Mouse (Mus musculus) hindbrain, embryonic 13.5 days (tissue): Measurements from ENCODE around the gene Rhbdf1. TPM values are rescaled to one million over a fixed set of nuclear protein-coding genes. Genes with fewer than 3 reads are reported as not detected.
"Not testable (repeated sequence)": the region's sequence is repeated elsewhere in the genome, so short reads cannot be mapped to it uniquely, and the experiment has no call there.

Source experiments
- ATAC-seq: fragments of 200-750 bp; cut with Nextera tagmentation; 2 replicates; pipeline ENCODE4 v1.8.0; 2017; ENCODE audit warnings: moderate TSS enrichment; ENCODE audit not compliant: low FRiP score
- H3K27ac ChIP-seq: fragments of 300-500 bp; sonication (generic); 2 replicates; pipeline ENCODE4 v1.5.1; 2015; ENCODE audit warnings: inconsistent platforms, mild to moderate bottlenecking, moderate library complexity
- H3K27me3 ChIP-seq: fragments of 300-500 bp; sonication (generic); 2 replicates; pipeline ENCODE4 v1.6.1; 2015; ENCODE audit warnings: mild to moderate bottlenecking, inconsistent platforms
- H3K36me3 ChIP-seq: fragments of 300-500 bp; sonication (generic); 2 replicates; pipeline ENCODE4 v1.6.1; 2015; ENCODE audit warnings: mild to moderate bottlenecking, inconsistent platforms
- H3K4me1 ChIP-seq: fragments of 300-500 bp; sonication (generic); replicated peaks from 2 replicates; pipeline ENCODE4 v1.6.1; 2015; ENCODE audit warnings: inconsistent platforms
- H3K4me2 ChIP-seq: fragments of 300-500 bp; sonication (generic); 2 replicates; pipeline ENCODE4 v1.6.1; 2015; ENCODE audit warnings: inconsistent platforms, mild to moderate bottlenecking, moderate library complexity
- H3K4me3 ChIP-seq: fragments of 300-500 bp; sonication (generic); 2 replicates; pipeline ENCODE4 v1.5.1; 2015; ENCODE audit warnings: mild to moderate bottlenecking, inconsistent platforms
- H3K9ac ChIP-seq: fragments of 300-500 bp; sonication (generic); 2 replicates; pipeline ENCODE4 v1.6.1; 2015; ENCODE audit warnings: mild to moderate bottlenecking, inconsistent platforms
- H3K9me3 ChIP-seq: fragments of 300-500 bp; sonication (generic); 2 replicates; pipeline ENCODE4 v1.6.1; 2016; ENCODE audit warnings: inconsistent platforms
- WGBS: fragments of 180-500 bp; shearing (Covaris S2); methylation state at CpG from one replicate; pipeline ENCODE4 v1.1.7; 2015; 5-methylcytosine and 5-hydroxymethylcytosine counted together
- polyA plus RNA-seq: library from polyadenylated mRNA; unstranded; fragments of >200 nt; fragmentation: Nextera tagmentation; extraction: Ambion mirVana; gene quantifications from 2 replicates; pipeline ENCODE4 v1.2.1, GENCODE M21; 2015

The Rhbdf1 gene
- polyA plus RNA-seq, 1 experiment from 2014 or later: 24.1 TPM

DNA sequence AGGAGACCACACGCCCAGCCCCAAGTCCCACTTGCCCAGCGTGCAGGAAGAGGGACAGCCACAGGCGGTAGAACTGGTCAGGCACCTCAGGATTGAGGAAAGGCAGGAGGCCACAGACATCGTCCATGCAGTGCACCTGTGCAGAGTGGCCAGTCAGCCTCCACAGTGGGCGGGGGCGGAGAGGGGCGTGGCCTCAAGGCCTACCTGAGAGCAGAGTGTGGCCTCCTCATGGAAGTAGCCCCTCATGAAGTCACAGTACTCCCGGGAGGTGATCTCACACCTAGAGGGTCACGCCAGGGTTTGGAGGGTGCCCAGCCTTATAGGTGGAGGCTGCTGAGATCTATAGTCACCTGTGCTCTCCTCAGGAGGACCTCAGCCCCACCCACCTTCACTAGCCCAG is 11.5 kb downstream of the Rhbdf1 start:
- H3K9me3 ChIP-seq: no peaks in the 10 kb centered on the region
- H3K27ac ChIP-seq: no peak overlapping the region
- no peak overlapping the region for H3K4me3 ChIP-seq
- peaks cover 9% of the 10 kb centered on the region for H3K4me1 ChIP-seq
- H3K9ac ChIP-seq: no peak overlapping the region; the same call in 1 of the 2 replicates
- peaks cover 56% of the 10 kb centered on the region for H3K36me3 ChIP-seq
- 92% methylated on average over 9 of the region's 9 CpGs for WGBS
- ATAC-seq: no peak
- no peaks in the 10 kb centered on the region for H3K27me3 ChIP-seq
- H3K4me2 ChIP-seq: no peak overlapping the region

DNA sequence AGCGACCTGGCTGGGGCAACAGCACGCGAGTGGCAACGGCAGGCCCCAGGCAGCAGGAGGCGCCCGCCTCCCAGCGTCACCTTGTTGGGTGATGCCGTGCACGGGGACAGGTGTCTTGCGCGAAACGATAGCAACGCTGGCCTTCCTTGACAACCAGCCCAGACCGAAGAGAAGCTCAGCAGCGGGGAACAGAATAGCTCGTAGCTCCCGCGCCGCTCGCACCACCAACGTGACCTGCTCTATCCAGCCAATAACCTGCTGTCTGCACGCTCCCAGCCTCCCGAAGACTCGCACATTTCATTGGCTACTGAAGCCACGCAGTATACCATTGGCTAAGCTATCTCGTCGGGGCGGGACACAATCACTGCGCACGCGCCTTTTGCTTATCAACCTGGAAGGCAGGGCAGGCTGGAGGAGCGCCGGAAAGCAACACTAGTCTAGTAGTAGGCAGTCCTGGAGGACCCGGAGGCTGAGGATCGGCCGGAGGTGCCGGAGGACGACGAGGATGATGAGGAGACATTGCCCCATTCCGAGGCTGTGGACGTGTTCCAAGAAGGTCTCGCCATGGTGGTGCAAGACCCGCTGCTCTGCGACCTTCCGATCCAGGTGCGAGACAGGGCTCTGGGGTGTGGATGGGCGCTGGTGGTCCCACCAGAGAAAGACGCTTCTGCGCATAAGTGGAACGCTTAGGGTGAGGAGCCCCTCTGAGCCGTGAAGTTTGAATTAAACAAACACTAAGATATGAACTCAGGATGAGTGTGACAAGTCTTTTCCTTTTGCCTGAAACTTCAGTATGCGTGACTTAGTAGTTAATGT is 16.8 kb downstream of the Rhbdf1 start, which contains the start of gene Snrnp25:
Snrnp25 (plus strand) TSS at position 358 of the 816 bp plus-strand sequence.
- H3K27me3 ChIP-seq: peaks cover 5% of the 10 kb centered on the region; the same call in 1 of the 2 replicates
- H3K27ac ChIP-seq: 0 out of 2 replicates have a peak within 1 kb of the TSS, but pooled peaks have one; percentile 48
- WGBS: under 1% methylated on average over 52 of the region's 52 CpGs
- ATAC-seq: peak; percentile 100
- peaks cover 16% of the 10 kb centered on the region for H3K4me1 ChIP-seq
- peaks cover 27% of the 10 kb centered on the region for H3K36me3 ChIP-seq
- H3K9ac ChIP-seq: peak within 1 kb of the TSS; percentile 85
- H3K4me3 ChIP-seq: peak within 1 kb of the TSS; percentile 66
- H3K4me2 ChIP-seq: peak within 1 kb of the TSS; percentile 88
- H3K9me3 ChIP-seq: no peaks in the 10 kb centered on the region

DNA sequence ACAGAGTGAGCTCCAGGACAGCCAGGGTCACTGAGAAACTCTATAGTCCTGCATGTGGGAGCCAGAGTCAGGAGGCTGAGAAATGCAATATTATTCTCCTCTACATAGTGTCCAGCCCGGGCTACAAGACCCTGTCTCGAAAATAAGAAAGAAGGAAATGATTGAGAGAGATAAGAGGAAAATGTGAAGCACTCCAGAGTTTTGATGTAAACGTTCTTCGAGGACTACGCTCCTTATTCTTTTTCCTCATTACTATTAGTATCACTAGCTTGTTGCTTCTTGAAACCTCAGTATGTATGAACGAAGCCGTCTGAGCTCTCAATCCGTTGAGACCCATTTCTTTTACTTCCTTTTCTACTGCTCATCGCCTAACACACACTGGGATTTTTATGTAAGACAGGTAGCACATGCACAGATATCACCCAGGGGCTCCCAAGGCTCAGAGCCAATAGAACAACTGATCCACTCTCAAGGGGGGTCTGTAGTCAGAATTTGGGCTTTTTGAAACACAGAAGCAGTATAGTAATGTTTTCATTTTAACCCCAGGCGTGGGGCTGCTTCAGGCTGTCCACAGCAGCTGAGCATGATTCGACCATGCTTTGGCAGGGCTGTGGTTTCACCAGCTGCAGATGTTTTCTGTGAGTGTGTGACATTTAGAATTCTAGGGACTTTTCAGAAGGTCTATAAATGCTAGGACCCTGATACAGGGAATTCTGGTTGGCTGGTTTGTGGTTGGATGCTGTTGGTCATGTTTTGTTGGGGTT is 20.0 kb downstream of the Rhbdf1 start:
- peaks cover 12% of the 10 kb centered on the region; the same call in 1 of the 2 replicates for H3K27me3 ChIP-seq
- H3K27ac ChIP-seq: no peak overlapping the region
- no peak for ATAC-seq
- H3K9ac ChIP-seq: no peak overlapping the region
- no peaks in the 10 kb centered on the region for H3K36me3 ChIP-seq
- no peak overlapping the region for H3K4me3 ChIP-seq
- 82% methylated on average over 11 of the region's 11 CpGs for WGBS
- H3K4me2 ChIP-seq: no peak overlapping the region
- no peaks in the 10 kb centered on the region for H3K9me3 ChIP-seq
- peaks cover 16% of the 10 kb centered on the region for H3K4me1 ChIP-seq

DNA sequence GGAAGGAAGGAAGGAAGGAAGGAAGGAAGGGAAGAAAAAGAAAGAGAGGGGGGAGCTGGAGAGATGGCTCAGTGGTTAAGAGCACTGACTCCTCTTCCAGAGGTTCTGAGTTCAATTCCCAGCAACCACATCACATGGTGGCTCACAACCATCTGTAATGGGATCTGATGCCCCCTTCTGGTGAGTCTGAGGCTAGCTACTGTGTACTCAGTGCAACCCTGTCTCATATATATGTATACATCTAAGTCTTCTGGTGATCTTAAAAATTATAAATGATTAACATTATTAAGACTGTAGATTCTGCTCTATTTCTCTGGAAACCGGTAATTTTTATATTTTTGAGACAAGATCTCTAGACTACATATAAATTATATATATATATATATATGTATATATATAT is 21.1 kb downstream of the Rhbdf1 start:
- not testable (repeated sequence) for H3K4me3 ChIP-seq, H3K9me3 ChIP-seq, ATAC-seq, H3K36me3 ChIP-seq, H3K9ac ChIP-seq, H3K27ac ChIP-seq, H3K4me2 ChIP-seq
- peaks cover 13% of the 10 kb centered on the region for H3K4me1 ChIP-seq
- H3K27me3 ChIP-seq: peaks cover 16% of the 10 kb centered on the region; the same call in 1 of the 2 replicates
- WGBS: 79% methylated on average over 1 of the region's 1 CpGs

DNA sequence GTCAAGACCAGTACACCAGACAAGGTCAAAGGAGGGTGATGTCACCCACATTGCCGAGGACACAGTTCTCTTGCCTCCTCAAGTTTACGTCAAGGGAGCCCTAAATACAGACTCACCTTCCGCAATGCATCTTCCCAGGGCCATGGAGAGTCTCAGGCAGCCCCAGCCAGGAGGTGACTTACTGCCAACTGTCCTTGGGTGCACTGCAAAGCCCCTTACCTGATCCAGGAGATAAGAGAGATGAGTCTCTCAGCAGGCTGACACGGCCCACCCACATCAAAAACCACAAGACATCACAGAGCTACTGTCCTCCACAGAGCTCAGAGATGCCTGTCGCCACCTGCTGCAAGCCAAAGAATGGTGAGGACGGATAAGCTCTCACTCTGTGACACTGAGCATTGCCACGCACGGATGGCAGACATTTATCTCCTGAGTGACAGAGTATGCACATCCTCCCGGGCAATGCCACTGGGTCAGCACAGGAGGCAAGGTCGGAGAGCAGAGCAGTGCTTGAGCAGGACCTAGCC is 22.0 kb downstream of the Rhbdf1 start, which contains the start of gene Il9r:
Il9r (minus strand) TSS at position 205 of the 527 bp plus-strand sequence.
- 77% methylated on average over 10 of the region's 10 CpGs for WGBS
- Histone ChIP-seq H3K9me3 (no peaks in the 10 kb centered on the region), H3K4me2 (no peak within 1 kb of the TSS), H3K27me3 (peaks cover 18% of the 10 kb centered on the region; the same call in 1 of the 2 replicates), H3K36me3 (no peaks in the 10 kb centered on the region), H3K4me3 (no peak within 1 kb of the TSS), H3K27ac (no peak within 1 kb of the TSS), H3K9ac (no peak within 1 kb of the TSS), H3K4me1 (peaks cover 10% of the 10 kb centered on the region)
- ATAC-seq: no peak

DNA sequence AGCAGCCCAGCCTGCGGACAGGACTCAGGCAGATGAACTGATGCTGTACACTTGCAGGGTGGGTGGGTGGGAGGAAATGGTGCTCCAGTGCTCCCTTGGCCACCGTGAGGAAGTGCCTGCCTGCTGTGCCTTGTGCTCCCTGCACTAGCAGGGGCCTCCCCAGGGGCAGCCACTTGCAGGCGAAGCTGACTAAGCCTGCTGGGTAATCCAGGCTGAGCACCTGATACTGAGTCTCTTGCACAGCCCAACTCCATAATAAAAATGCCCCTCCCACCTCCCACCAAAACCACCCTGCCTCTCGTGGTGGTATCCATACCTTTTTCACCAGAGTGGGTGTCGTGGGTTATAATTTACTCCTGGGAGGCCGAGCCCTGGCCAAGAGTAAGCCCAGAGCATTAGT is 22.9 kb downstream of the Rhbdf1 start:
- H3K27ac ChIP-seq: no peak overlapping the region
- H3K9ac ChIP-seq: no peak overlapping the region
- no peak overlapping the region for H3K4me2 ChIP-seq
- no peak for ATAC-seq
- no peak overlapping the region for H3K4me3 ChIP-seq
- 0 out of 2 replicates have a peak, but pooled peaks cover 5% of the 10 kb centered on the region for H3K4me1 ChIP-seq
- peaks cover 18% of the 10 kb centered on the region; the same call in 1 of the 2 replicates for H3K27me3 ChIP-seq
- no peaks in the 10 kb centered on the region for H3K36me3 ChIP-seq
- no peaks in the 10 kb centered on the region for H3K9me3 ChIP-seq
- WGBS: 55% methylated on average over 6 of the region's 6 CpGs

DNA sequence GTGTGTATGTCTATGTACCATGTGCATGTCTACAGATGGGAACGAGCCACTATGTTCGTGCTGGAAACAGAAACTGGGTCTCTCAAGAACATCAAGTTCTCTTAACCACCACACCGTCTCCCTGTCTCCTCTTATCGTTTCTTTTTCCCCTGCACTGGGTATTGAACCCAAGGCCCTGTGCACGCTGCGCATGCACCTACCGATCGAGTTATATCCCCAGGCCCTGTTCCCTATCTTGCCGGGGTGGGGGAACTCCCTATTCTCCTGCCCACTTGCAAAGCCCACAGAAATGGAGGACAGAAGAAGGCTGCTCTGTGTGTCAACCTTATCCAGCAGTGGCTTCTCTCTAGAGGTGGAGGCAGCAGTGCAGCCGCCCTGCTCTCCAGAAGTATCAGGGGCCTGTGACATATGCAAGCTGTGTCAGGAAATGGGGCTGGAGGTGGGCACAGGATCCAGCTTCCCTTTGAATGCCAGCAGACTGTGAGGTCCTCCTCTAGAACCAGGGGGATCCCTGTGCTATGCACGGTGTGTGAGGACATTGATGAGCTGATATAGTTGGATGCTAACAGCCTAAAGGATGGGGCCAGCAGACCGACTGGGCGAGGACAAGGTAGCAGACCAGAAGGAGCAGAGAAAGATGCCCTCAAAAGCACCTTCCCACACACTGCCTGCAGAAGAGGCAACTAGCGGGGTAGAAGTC is 23.7 kb downstream of the Rhbdf1 start:
- no peak overlapping the region for H3K9ac ChIP-seq
- H3K9me3 ChIP-seq: no peaks in the 10 kb centered on the region
- ATAC-seq: no peak
- 75% methylated on average over 14 of the region's 14 CpGs for WGBS
- peaks cover 18% of the 10 kb centered on the region; the same call in 1 of the 2 replicates for H3K27me3 ChIP-seq
- 0 out of 2 replicates have a peak, but pooled peaks cover 5% of the 10 kb centered on the region for H3K4me1 ChIP-seq
- H3K4me3 ChIP-seq: no peak overlapping the region
- H3K36me3 ChIP-seq: no peaks in the 10 kb centered on the region
- no peak overlapping the region for H3K4me2 ChIP-seq
- H3K27ac ChIP-seq: no peak overlapping the region

DNA sequence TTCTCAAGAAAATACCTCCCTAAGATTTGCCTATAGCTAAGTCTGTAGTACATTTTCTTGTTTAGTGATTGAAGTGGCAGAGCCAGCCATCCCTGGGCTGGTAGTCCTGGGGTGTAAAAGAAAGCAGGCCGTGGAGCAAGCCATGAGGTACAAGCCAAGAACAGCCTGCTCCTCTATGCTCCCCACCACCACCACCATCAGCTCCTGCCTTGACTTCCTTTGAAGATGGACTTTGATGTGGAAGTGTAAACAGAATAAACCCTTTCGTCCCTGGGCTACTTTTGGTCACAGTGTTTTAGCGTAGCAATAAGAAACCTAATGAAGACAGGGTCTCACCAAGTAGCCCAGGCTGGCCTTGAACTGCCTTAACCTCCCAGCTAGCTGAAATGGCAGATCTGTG is 24.3 kb downstream of the Rhbdf1 start:
- 0 out of 2 replicates have a peak, but pooled peaks cover 5% of the 10 kb centered on the region for H3K4me1 ChIP-seq
- peaks cover 16% of the 10 kb centered on the region; the same call in 1 of the 2 replicates for H3K27me3 ChIP-seq
- WGBS: 60% methylated on average over 3 of the region's 3 CpGs
- no peak overlapping the region for H3K27ac ChIP-seq
- H3K36me3 ChIP-seq: no peaks in the 10 kb centered on the region
- H3K9ac ChIP-seq: no peak overlapping the region
- no peak overlapping the region for H3K4me2 ChIP-seq
- ATAC-seq: no peak
- H3K4me3 ChIP-seq: no peak overlapping the region
- H3K9me3 ChIP-seq: no peaks in the 10 kb centered on the region

DNA sequence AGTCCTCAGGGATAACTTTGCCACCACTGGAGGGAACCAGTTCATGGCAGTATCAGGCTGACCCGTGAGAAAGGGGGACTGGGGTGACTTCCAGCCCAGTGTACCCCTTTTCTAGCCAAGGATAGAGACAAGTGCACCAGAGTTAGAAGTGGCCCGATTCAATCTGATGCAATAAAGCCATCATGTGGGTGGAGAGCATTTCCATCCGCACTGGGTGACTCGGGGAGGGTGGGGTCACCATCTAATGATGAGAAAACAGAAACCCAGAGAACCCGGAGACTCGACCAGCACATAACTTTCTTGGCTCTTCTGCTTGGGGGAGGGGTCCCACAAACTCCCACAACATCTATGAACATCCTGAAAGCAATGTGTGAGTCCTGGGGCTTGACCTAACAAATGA is 25.4 kb downstream of the Rhbdf1 start:
- H3K9me3 ChIP-seq: no peaks in the 10 kb centered on the region
- no peak overlapping the region for H3K4me3 ChIP-seq
- H3K36me3 ChIP-seq: no peaks in the 10 kb centered on the region
- H3K4me2 ChIP-seq: no peak overlapping the region
- no peak overlapping the region for H3K9ac ChIP-seq
- H3K27me3 ChIP-seq: 0 out of 2 replicates have a peak, but pooled peaks cover 15% of the 10 kb centered on the region
- H3K4me1 ChIP-seq: 0 out of 2 replicates have a peak, but pooled peaks cover 5% of the 10 kb centered on the region
- WGBS: 81% methylated on average over 6 of the region's 6 CpGs
- no peak overlapping the region for H3K27ac ChIP-seq
- no peak for ATAC-seq

DNA sequence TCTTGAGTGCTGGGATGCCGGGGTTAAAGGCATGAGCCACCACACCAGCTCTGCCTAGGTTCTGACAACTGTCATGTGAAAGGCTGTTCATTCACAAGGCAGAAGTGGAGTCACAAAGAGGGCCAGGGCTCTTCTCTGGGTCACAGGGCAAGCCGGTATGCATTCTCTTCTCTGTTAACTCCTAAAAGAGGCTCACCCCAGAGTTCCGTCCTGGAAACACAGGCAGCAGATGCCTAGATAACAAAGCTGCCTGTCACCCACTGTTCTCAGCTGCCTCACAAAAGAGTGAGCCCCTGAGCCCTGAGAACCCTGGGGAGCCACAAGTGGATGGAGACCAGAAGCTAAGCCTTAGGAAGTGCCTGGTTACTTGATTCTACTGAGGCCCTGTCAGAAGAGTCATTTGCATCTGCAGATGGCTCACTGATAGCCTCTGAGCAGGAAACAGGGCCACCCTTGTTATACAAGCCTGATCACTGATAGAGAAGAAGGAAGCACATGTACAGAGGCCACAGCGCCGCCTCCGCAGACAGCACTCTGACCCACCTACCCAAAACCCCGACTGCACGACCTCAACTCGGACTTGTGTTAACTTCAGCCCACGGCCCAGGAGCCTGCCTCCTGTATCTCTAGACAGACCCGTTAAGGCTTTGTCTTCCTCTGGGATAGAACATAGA is 26.1 kb downstream of the Rhbdf1 start:
- no peaks in the 10 kb centered on the region for H3K36me3 ChIP-seq
- H3K27me3 ChIP-seq: 0 out of 2 replicates have a peak, but pooled peaks cover 15% of the 10 kb centered on the region
- H3K4me2 ChIP-seq: no peak overlapping the region
- no peaks in the 10 kb centered on the region for H3K9me3 ChIP-seq
- no peak for ATAC-seq
- WGBS: 20% methylated on average over 11 of the region's 11 CpGs
- no peak overlapping the region for H3K27ac ChIP-seq
- no peak overlapping the region for H3K4me3 ChIP-seq
- 0 out of 2 replicates have a peak, but pooled peaks cover 5% of the 10 kb centered on the region for H3K4me1 ChIP-seq
- H3K9ac ChIP-seq: no peak overlapping the region

DNA sequence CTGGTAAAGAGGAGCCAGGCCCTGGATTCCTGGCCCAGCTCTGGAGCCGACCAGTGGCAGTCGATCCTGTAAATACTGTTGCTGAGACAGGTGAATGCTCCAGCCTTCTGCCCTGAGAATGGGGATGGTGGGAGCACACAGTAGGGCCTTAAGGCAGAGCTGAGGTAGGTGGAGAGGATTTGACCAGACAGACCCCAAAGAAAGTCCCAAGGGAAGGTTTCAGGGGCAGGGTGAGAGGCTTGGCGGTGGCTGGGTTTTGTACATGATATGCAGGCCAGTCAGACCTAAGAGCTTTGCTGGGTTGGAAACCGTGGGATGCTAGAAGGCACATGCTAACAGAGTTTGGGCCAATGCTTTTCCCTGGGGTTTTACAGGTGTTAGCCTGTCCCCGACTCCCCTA is 27.5 kb downstream of the Rhbdf1 start:
- H3K9me3 ChIP-seq: no peaks in the 10 kb centered on the region
- WGBS: 77% methylated on average over 5 of the region's 5 CpGs
- no peak overlapping the region for H3K27ac ChIP-seq
- H3K4me3 ChIP-seq: no peak overlapping the region
- 0 out of 2 replicates have a peak, but pooled peaks cover 10% of the 10 kb centered on the region for H3K27me3 ChIP-seq
- H3K4me2 ChIP-seq: no peak overlapping the region
- H3K9ac ChIP-seq: no peak overlapping the region
- ATAC-seq: no peak
- peaks cover 13% of the 10 kb centered on the region for H3K4me1 ChIP-seq
- no peaks in the 10 kb centered on the region for H3K36me3 ChIP-seq
